Mouse (Mus musculus): ENCODE results near the gene Cubn. TPM values are rescaled to one million over a fixed set of nuclear protein-coding genes. Genes with fewer than 3 reads are reported as not detected.
A peak's percentile ranks its signal among the peaks of the same experiment; 100 is the strongest.

Gene Cubn
- total RNA-seq, 1 experiment from 2014 or later, result 0.21 TPM

GRCm38 (mm10) chr2:13407272-13407671, 84.3 kb downstream of the Cubn start:
- DNase-seq, result no peak

- DNase-seq, result peak; percentile 16
These were observed 86.5 kb downstream of the Cubn start for GRCm38 (mm10) chr2:13404986-13405678.

- no peak for DNase-seq
These were observed 90.8 kb downstream of the Cubn start for GRCm38 (mm10) chr2:13400831-13401230.

- no peak for DNase-seq
These were observed 92.0 kb downstream of the Cubn start for GRCm38 (mm10) chr2:13399480-13400072.

GRCm38 (mm10) chr2:13398955-13399354, 92.7 kb downstream of the Cubn start:
- peak; percentile 43 for DNase-seq

- DNase-seq, result no peak
These were observed 93.1 kb downstream of the Cubn start for GRCm38 (mm10) chr2:13398551-13398950.

- no peak for DNase-seq
These were observed 95.5 kb downstream of the Cubn start for GRCm38 (mm10) chr2:13396124-13396540.

GRCm38 (mm10) chr2:13391018-13391417, 100.6 kb downstream of the Cubn start:
- DNase-seq, result no peak

- no peak for DNase-seq
These were observed 105.0 kb downstream of the Cubn start for GRCm38 (mm10) chr2:13386631-13387030.

GRCm38 (mm10) chr2:13385542-13386345, 105.9 kb downstream of the Cubn start:
- no peak for DNase-seq

- DNase-seq, result no peak
These were observed 106.7 kb downstream of the Cubn start for GRCm38 (mm10) chr2:13384775-13385541.

- DNase-seq, result no peak
These were observed 115.4 kb downstream of the Cubn start for GRCm38 (mm10) chr2:13376166-13376565.

- no peak for DNase-seq
These were observed 118.3 kb downstream of the Cubn start for GRCm38 (mm10) chr2:13373291-13373690.

GRCm38 (mm10) chr2:13372825-13373224, 118.8 kb downstream of the Cubn start:
- no peak for DNase-seq

GRCm38 (mm10) chr2:13372256-13372824, 119.3 kb downstream of the Cubn start:
- peak; percentile 39 for DNase-seq

- DNase-seq, result peak; percentile 6
These were observed 119.8 kb downstream of the Cubn start for GRCm38 (mm10) chr2:13371797-13372170.

- DNase-seq, result no peak
These were observed 120.4 kb downstream of the Cubn start for GRCm38 (mm10) chr2:13371072-13371796.

- no peak for DNase-seq
These were observed 121.1 kb downstream of the Cubn start for GRCm38 (mm10) chr2:13370556-13370955.

- no peak for DNase-seq
These were observed 123.1 kb downstream of the Cubn start for GRCm38 (mm10) chr2:13368517-13368916.

GRCm38 (mm10) chr2:13357885-13358552, 133.6 kb downstream of the Cubn start:
- peak; percentile 5 for DNase-seq

- DNase-seq, result no peak
These were observed 138.8 kb downstream of the Cubn start for GRCm38 (mm10) chr2:13352775-13353174.
